Mouse (Mus musculus) layer of hippocampus, postnatal 10 days (tissue): ENCODE data around the gene Dntt. TPM values are rescaled to one million over a fixed set of nuclear protein-coding genes. Genes with fewer than 3 reads are reported as not detected.

Experiments used
- total RNA-seq, 2 experiments: library from RNA; stranded (reverse); gene quantifications; 2 replicates each; pipeline ENCODE4 v1.2.3; 2021

Dntt gene
- total RNA-seq, 2 experiments from 2014 or later: 0.16 to 0.30 TPM

Other genes starting within 250 kb of the Dntt start
- 10 to 100 TPM in 1 of 2 experiments, 1 to 10 TPM in 1; 9.4 to 10.3 TPM for gene Ccnj, start 198.0 kb upstream of the Dntt start, total RNA-seq
- 1 to 10 TPM; 7.9 to 8.2 TPM for gene Zfp518a, start 134.6 kb upstream of the Dntt start, total RNA-seq
- 1 to 10 TPM; 2.3 to 2.4 TPM for gene Blnk, start 34.7 kb upstream of the Dntt start, total RNA-seq
- under 1 TPM; 0.33 to 0.41 TPM for gene Opalin, start 47.8 kb downstream of the Dntt start, total RNA-seq
- gene Tll2, start 177.6 kb downstream of the Dntt start, total RNA-seq: 1 to 10 TPM in 1 of 2 experiments, under 1 TPM in 1; 0.89 to 1.1 TPM
- 100 to 1,000 TPM; 138 TPM for gene Tm9sf3, start 234.7 kb downstream of the Dntt start, total RNA-seq